Mouse (Mus musculus) heart, postnatal 36 days (tissue): ENCODE data around the gene Sult2a6. TPM values are rescaled to one million over a fixed set of nuclear protein-coding genes. Genes with fewer than 3 reads are reported as not detected.

Experiments used
- DNase-seq, 2 experiments: peaks; one replicate each; pipeline ENCODE4 v3.0.0; 2021 to 2022
- intact Hi-C: fragments of 180-260 bp; cut with DNase I; formaldehyde crosslinking; loops from one replicate; pipeline ENCODE4 v1.15.1; 2025
- total RNA-seq, 2 experiments: library from RNA; stranded (reverse); gene quantifications; 2 replicates each; pipeline ENCODE4 v1.2.3; 2021

Gene Sult2a6
- not detected for total RNA-seq

GRCm38 (mm10) chr7:14254770-14255169, at the start of gene Sult2a6:
Gene Sult2a6 (minus strand): TSS chr7:14254870.
- DNase-seq, result no peak
- intact Hi-C loops, result no loop called here

- no peak for DNase-seq
- intact Hi-C loops, result no loop called here
These were observed 39.4 kb downstream of the Sult2a6 start for GRCm38 (mm10) chr7:14215231-14215630.

- intact Hi-C loops, result no loop called here
- DNase-seq, result no peak
These were observed 51.3 kb downstream of the Sult2a6 start for GRCm38 (mm10) chr7:14203417-14203816.

DNA sequence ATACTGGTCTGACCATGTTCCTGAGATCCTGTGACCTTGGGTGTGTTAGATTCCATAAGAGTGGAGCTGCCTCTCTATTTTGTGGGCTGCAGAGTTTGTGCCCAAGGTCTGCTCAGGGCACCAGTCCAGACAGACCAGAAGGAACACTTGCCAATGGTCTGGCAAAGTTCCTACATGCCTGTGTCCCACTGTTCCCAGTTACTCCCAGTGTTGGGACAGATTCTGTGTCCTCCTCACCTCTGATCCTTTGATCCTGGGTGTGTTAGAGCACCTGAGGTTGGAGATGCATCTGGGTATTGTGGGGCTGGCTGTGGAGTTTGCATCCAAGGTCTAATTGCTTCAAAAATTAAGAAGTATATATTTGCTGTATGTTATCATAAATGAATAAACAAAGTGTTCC, 52.2 kb downstream of the Sult2a6 start:
- DNase-seq, result no peak
- intact Hi-C loops, result no loop called here

Other genes starting within 250 kb of the Sult2a6 start
- gene Sult2a3, start 131.8 kb downstream of the Sult2a6 start, total RNA-seq, result not detected
- gene Obox8, start 78.7 kb upstream of the Sult2a6 start, total RNA-seq, result not detected
- gene Sult2a8, start 191.9 kb upstream of the Sult2a6 start, total RNA-seq, result not detected
- gene Sult2a7, start 239.4 kb upstream of the Sult2a6 start, total RNA-seq, result not detected